Mouse (Mus musculus) Patski (cell line): Measurements from ENCODE around the gene Bicdl1. TPM values are rescaled to one million over a fixed set of nuclear protein-coding genes. Genes with fewer than 3 reads are reported as not detected.
A peak's percentile ranks its signal among the peaks of the same experiment; 100 is the strongest.

Experiments used
- ATAC-seq: fragments of 100-300 bp; one replicate; pipeline ENCODE4 v1.8.0; 2021
- CTCF ChIA-PET: fragments of 350-600 bp; sonication (Branson Sonifier 250); formaldehyde crosslinking; loops from one replicate; lab custom pipeline; 2022; ENCODE audit warnings: inconsistent platforms; lab: Charles Lee
- POLR2A ChIA-PET: fragments of 350-600 bp; sonication (Branson Sonifier 250); formaldehyde crosslinking; loops from one replicate; lab custom pipeline; 2022; ENCODE audit warnings: antibody characterized with exemption, inconsistent platforms; lab: Charles Lee
- DNase-seq: peaks from one replicate; pipeline ENCODE4 v3.0.0-alpha.2; 2011; ENCODE audit warnings: low read depth, low spot score
- H3K27me3 ChIP-seq: fragments of 371-371 bp; one replicate; pipeline ENCODE4 v1.5.1; 2021
- CTCF ChIP-seq: fragments of 100-300 bp; IDR thresholded peaks from one replicate; pipeline ENCODE4 v1.5.1; 2021
- in situ Hi-C: fragments of 300-500 bp; cut with MboI; formaldehyde crosslinking; loops from 3 replicates; pipeline ENCODE4 v1.11.1; 2018; ENCODE audit warnings: low pct_unique_long_range_greater_than_20kb, mixed read lengths
- polyA plus RNA-seq: library from polyadenylated mRNA; unstranded; gene quantifications from one replicate; pipeline ENCODE4 v1.2.3, GENCODE M21; 2021

Gene Bicdl1
- polyA plus RNA-seq, 1 experiment from 2014 or later: 30.8 TPM

- no peak for DNase-seq
- no peak for ATAC-seq
- in situ Hi-C loops: no loop called here
- TF ChIP-seq CTCF: no peak
- H3K27me3 ChIP-seq: no peaks in the 10 kb centered on the region
- CTCF ChIA-PET: interaction anchor here (1.6 kb wide), 1 partner anchor 19 kb away, joined by 5 read pairs; no protein-coding TSS in a partner anchor
- POLR2A ChIA-PET: interaction anchor here (1.3 kb wide), 1 partner anchor 19 kb away, joined by 3 read pairs; no protein-coding TSS in a partner anchor
Measured at GRCm38 (mm10) chr5:115671846-115672245, 59.6 kb downstream of the Bicdl1 start.

GRCm38 (mm10) chr5:115670406-115670805, 61.0 kb downstream of the Bicdl1 start:
- H3K27me3 ChIP-seq: no peaks in the 10 kb centered on the region
- in situ Hi-C loops: no loop called here
- TF ChIP-seq CTCF: no peak
- POLR2A ChIA-PET: no interaction called here
- DNase-seq (no peak), ATAC-seq (no peak)
- CTCF ChIA-PET: no interaction called here

GRCm38 (mm10) chr5:115669974-115670373, 61.4 kb downstream of the Bicdl1 start:
- POLR2A ChIA-PET: interaction anchor here (0.6 kb wide), 1 partner anchor 45 kb away, joined by 3 read pairs; no protein-coding TSS in a partner anchor
- TF ChIP-seq CTCF: no peak
- no peak for ATAC-seq
- CTCF ChIA-PET: no interaction called here
- in situ Hi-C loops: loop anchor here (10.0 kb wide), 1 partner anchor 55 kb away; no protein-coding TSS in a partner anchor
- no peaks in the 10 kb centered on the region for H3K27me3 ChIP-seq
- DNase-seq: no peak

- CTCF ChIA-PET: interaction anchor here (1.8 kb wide), 1 partner anchor 16 kb away, joined by 7 read pairs; no protein-coding TSS in a partner anchor
- H3K27me3 ChIP-seq: no peaks in the 10 kb centered on the region
- in situ Hi-C loops: loop anchor here (10.0 kb wide), 1 partner anchor 56 kb away; no protein-coding TSS in a partner anchor
- no peak for TF ChIP-seq CTCF
- no peak for DNase-seq
- POLR2A ChIA-PET: no interaction called here
- ATAC-seq: no peak
Measured at GRCm38 (mm10) chr5:115668986-115669385, 62.4 kb downstream of the Bicdl1 start.

- ChIA-PET POLR2A (interaction anchor here (1.4 kb wide), 1 partner anchor 10 kb away, joined by 5 read pairs; no protein-coding TSS in a partner anchor), CTCF (interaction anchor here (0.8 to 1.8 kb wide), 2 partner anchors 10 to 15 kb away, joined by 3 to 7 read pairs; no protein-coding TSS in a partner anchor)
- DNase-seq: no peak
- no peaks in the 10 kb centered on the region for H3K27me3 ChIP-seq
- no peak for TF ChIP-seq CTCF
- peak; percentile 33 for ATAC-seq
- in situ Hi-C loops: loop anchor here (10.0 kb wide), 1 partner anchor 57 kb away; no protein-coding TSS in a partner anchor
Measured at GRCm38 (mm10) chr5:115667894-115668293, 63.5 kb downstream of the Bicdl1 start.

- in situ Hi-C loops: loop anchor here (10.0 kb wide), 1 partner anchor 58 kb away; no protein-coding TSS in a partner anchor
- no peaks in the 10 kb centered on the region for H3K27me3 ChIP-seq
- CTCF ChIA-PET: no interaction called here
- DNase-seq: no peak
- TF ChIP-seq CTCF: no peak
- POLR2A ChIA-PET: interaction anchor here (1.4 kb wide), 1 partner anchor 10 kb away, joined by 5 read pairs; no protein-coding TSS in a partner anchor
- ATAC-seq: no peak
Measured at GRCm38 (mm10) chr5:115667210-115667609, 64.2 kb downstream of the Bicdl1 start.

GRCm38 (mm10) chr5:115666366-115667065, 64.9 kb downstream of the Bicdl1 start:
- no peak for TF ChIP-seq CTCF
- no peaks in the 10 kb centered on the region for H3K27me3 ChIP-seq
- POLR2A ChIA-PET: no interaction called here
- in situ Hi-C loops: loop anchor here (10.0 kb wide), 1 partner anchor 58 kb away; no protein-coding TSS in a partner anchor
- CTCF ChIA-PET: interaction anchor here (0.8 to 1.0 kb wide), 2 partner anchors 13 to 15 kb away, joined by 3 read pairs; no protein-coding TSS in a partner anchor
- DNase-seq (peak; percentile 71), ATAC-seq (no peak)

- DNase-seq (no peak), ATAC-seq (no peak)
- in situ Hi-C loops: loop anchor here (10.0 kb wide), 1 partner anchor 62 kb away; no protein-coding TSS in a partner anchor
- ChIA-PET CTCF (no interaction called here), POLR2A (no interaction called here)
- no peak for TF ChIP-seq CTCF
- H3K27me3 ChIP-seq: no peaks in the 10 kb centered on the region
Measured at GRCm38 (mm10) chr5:115662658-115663057, 68.8 kb downstream of the Bicdl1 start.

GRCm38 (mm10) chr5:115658352-115658751, 73.1 kb downstream of the Bicdl1 start:
- CTCF ChIA-PET: interaction anchor here (1.7 kb wide), 1 partner anchor 17 kb away, joined by 4 read pairs; no protein-coding TSS in a partner anchor
- ATAC-seq (no peak), DNase-seq (no peak)
- TF ChIP-seq CTCF: no peak
- in situ Hi-C loops: no loop called here
- POLR2A ChIA-PET: interaction anchor here (1.1 to 1.3 kb wide), 2 partner anchors 9 to 74 kb away, joined by 4 to 5 read pairs; no protein-coding TSS in a partner anchor
- no peaks in the 10 kb centered on the region for H3K27me3 ChIP-seq

- ChIA-PET CTCF (interaction anchor here (0.8 to 1.2 kb wide), 4 partner anchors 11 to 48 kb away, joined by 3 read pairs; no protein-coding TSS in a partner anchor), POLR2A (interaction anchor here (1.0 to 1.3 kb wide), 3 partner anchors 10 to 75 kb away, joined by 3 to 5 read pairs (median 4); no protein-coding TSS in a partner anchor)
- in situ Hi-C loops: no loop called here
Measured at GRCm38 (mm10) chr5:115657234-115657633, 74.2 kb downstream of the Bicdl1 start.

More at GRCm38 (mm10) chr5:115657234-115657633, 74.2 kb downstream of the Bicdl1 start:
- no peak for TF ChIP-seq CTCF
- ATAC-seq (no peak), DNase-seq (no peak)
- H3K27me3 ChIP-seq: no peaks in the 10 kb centered on the region
